Mouse (Mus musculus) natural killer cell, adult 2 months (primary cell): ENCODE measurements around the gene Vps37b.

Experiments
- DNase-seq, 2 experiments: peaks; one replicate each; pipeline ENCODE4 v3.0.0; 2022; ENCODE audit warnings: low spot score in 2 of 2

The Vps37b gene

DNA sequence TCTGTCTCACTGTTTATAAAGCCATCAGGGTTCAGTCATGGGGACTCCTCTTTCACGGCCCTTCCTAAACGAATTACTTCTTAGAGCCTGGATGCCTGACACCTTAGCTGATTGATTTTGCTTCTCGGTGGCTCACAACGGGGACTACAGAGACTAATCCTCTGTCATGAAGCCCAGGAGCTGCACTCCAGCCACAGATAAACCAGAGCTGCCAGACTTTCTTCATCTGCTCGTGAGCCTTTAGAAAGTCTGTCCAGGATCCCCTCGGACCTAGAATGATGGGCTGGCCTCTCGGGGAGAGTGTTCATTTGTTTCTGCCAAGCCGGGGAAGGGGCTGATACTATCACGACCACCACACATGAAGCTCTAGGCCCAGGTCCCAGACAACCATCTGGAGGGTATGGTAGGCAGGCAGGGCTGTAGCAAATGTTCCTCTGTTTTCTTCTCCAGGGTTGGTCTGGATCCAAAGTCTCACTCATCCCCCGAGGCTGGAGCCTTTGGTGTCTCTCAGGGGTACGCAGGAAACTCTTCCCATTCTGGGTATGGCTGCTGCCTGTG, 13.5 kb upstream of the Vps37b start:
- no peak for DNase-seq

DNA sequence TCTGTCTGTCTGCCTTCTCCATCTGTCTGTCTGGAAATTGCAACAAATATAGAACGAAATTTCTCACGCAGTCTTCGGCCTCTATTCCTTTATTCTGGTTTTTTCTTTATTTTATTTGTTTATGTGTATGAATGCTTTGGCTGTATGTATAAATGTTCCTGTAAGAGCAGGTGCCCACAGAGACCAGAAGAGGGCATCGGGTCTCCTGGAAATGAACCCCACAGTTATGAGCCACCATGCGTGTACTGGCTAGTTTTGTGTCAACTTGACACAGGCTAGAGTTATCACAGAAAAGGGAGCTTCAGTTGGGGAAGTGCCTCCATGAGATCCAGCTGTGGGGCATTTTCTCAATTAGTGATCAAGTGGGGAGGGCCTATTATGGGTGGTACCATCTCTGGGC, 11.9 kb upstream of the Vps37b start:
- no peak for DNase-seq

DNA sequence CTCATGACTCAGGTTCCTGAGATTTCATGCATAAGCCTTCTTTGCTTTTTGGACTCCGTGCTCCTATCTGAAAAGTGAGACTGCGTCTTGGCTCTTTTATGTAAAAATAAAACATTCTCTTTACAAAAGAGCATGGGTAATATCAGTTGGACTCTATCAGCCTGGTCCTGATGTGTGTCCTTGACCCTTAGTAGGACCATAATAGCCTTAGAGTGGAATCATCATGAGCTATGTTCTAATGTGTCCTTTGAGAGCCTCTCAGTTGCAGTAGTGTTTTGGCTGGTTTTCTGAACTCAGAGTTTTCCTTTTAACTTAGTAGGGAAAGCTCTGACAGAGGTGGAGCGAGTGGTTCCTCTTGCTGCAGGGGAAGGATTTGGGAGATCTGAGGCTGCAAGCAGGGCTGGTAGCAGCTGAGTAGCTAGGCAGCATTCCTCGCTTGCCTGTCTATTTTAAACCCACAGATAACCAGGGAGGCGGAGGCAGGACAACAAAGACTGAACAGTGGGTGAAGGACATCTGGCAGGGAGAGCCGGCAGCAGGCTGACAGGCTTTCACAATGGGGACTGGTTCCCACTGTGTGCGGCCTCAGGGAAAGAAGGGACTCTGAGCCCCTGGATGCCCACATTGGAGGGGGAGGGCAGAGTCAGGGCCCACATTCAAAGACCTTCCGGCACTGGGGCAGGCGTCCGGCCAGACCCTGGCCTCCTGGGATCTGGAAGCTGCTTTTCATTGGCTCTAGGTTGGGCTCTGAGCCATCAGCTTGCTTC, 11.3 kb upstream of the Vps37b start:
- DNase-seq, result no peak

DNA sequence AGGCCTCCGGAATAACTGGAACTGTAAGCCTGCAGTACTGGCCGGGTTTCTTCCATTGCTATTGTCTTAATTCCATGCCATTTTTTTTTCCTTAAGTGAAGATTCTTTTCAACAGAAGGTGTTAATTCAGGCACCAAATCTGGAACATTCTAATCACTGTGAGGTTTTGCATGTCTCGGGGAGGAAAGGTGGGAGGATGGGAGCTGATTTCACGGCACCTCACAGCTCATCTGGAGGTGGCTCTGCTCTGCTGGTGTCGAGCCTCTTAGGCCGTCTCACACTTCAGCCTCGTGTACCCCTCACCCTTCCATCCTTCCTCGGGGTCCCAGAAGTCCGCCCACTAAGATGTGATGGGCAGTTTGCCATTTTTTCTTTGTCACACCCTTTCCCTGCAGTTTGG, 9.0 kb upstream of the Vps37b start:
- DNase-seq, result no peak

DNA sequence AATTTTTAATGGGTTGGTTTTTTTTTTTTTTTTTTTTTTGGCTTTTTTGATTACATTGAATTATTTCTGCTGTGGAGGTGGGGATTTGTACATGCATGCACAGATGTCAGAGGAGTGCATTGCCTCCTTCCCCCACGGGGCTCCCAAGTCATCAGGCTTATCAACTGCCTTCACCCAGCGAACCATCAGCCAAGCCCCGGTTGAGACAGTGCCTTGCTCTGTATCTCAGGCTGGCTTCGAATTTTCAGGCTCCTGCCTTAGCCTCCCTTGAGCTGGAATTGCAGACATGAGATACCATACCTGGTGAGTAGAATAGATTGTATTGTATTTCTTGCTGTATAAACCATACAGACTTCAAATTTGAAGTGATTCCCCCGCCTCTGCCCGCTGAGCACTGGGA, 7.5 kb upstream of the Vps37b start:
- DNase-seq, result no peak

DNA sequence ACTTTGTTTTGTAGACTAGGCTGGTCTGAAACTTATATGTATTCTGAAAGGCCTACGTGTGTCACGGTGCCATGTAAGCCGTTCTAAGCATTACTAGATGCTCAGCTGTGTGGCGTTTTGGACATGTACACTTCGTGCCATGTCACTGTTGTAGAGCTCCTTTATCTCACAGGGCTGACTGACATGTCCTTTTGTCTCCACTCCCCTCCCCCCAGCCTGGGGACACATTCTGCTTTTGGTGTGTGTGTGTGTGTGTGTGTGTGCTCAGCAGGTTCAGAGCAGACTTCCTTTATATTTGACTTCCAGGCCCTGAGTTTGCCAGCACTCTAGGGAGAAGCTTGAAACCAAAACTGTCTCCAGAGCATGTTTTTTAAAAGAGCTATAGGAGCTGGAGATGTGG, 4.8 kb upstream of the Vps37b start:
- peak; percentile 50 to 55 for DNase-seq

DNA sequence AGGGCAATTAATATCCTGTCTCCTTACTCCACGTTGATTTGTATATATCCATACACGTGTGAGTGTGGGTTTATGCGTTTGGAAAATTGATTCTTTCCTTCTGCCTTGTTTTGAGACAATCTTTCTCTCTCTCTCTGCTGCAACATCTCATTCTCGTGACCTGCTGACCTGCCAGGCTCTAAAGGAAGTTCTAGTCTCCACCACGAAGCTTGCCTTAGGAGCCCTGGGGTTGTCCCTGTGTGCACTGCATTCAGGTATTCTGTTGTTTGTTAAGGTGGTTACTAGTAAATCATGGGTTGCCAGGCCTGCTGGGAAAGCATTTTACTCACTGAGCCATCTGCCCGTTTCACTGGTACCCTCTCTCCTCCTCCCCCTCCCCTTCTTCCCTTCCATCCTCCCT, 4.3 kb upstream of the Vps37b start:
- DNase-seq, result peak; percentile 64 to 67

DNA sequence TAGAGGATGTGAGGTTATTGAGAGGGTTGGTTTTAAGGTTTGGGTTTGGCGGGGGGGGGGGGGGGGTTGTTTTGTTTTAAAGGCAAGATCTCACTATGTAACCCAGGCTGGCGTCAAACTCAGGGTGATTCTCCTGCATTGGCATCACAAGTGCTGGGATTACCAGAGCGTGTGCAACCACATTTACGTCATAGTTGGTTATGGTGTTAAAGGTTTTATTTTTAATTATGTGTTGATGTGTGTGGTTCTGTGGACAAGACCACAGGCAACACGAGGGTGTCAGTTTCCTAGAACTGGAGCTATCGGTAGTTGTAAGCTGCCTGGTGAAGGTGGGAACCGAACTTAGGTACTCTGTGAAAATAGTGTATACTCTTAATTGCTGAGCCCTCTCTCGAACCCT, 3.7 kb upstream of the Vps37b start:
- DNase-seq, result peak; percentile 86 to 91

DNA sequence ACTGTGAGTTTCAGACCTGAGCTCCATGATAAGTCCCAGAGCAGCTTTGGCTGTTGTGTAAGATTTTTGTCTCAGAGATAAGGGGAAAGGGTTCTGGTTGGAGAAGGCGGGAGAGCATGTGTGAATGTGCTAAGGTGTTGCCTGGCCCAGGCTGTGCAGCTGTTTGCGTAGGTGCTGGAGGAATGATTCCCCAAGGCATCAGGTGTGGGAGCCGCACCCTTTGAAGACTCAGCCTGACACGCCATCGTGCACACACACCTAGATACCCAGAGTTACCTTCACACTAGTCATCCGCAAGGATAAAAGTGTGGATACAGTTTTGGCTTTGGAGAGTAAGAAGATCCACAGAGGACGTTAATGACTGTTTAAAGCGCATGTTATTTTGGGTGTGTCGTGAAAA, 3.3 kb upstream of the Vps37b start:
- peak; percentile 60 to 77 for DNase-seq

DNA sequence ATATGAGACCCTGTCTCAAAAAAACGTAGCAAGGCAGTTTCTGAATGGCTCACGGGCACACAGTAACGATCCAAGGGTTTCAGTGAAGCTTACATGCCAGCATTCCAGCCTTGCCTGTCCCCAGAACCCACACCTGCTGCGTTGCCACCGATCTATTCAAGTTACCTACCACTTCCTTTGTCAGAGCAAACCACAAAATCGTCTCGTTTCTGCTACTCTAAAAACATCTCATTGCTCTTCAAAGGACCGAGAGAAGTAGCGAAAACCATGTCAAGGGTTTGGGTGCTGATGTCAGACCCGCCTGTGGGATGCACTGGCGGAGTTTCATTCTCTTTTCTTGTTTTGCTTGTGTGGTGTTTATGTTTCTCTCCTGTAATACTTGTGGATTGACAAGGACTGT, 2.4 kb upstream of the Vps37b start:
- peak; percentile 75 to 77 for DNase-seq

DNA sequence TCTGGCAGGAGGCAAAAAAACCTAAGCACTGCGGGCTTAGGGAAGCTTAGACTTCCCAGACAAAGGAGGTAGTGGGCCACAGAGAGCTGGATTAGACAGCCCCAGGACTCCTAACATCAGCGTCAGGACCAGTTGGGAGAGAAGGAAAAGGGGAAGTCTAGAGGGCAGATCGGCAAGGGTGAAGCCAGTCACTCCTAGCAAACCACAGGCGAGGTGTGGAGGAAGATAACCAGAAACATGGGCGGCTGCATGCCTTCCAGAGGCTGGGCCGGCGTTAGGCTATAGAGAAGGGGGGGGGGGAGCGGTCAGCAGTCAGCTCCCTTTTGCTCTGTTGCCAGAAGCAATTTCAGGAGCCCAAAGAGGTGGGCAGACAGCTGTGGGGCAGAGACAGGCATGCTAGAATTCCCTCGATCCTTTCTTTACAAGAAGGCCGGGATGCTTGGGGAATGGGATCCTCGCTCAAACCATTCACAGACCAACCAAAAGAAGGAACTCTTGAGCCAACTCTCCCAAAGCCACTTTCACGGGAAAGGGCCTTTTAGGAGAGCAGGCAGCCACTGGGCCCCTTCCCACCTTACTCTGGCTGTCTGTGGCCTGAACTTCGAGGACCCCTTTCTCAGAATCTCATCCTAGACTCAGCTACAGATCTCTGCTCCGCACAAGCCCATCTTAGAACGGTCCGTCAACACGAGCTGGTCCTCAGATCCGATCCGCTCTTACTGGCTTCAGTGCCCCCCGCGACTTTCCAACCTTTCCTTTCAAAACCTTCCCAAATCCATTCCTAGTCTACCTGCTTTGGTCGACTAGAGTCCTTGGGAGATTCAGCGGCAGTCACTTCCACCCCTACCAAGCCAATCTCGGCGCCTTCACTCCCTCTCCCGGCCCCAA, 758 bp downstream of the Vps37b start:
- DNase-seq, result peak; percentile 15 to 16

DNA sequence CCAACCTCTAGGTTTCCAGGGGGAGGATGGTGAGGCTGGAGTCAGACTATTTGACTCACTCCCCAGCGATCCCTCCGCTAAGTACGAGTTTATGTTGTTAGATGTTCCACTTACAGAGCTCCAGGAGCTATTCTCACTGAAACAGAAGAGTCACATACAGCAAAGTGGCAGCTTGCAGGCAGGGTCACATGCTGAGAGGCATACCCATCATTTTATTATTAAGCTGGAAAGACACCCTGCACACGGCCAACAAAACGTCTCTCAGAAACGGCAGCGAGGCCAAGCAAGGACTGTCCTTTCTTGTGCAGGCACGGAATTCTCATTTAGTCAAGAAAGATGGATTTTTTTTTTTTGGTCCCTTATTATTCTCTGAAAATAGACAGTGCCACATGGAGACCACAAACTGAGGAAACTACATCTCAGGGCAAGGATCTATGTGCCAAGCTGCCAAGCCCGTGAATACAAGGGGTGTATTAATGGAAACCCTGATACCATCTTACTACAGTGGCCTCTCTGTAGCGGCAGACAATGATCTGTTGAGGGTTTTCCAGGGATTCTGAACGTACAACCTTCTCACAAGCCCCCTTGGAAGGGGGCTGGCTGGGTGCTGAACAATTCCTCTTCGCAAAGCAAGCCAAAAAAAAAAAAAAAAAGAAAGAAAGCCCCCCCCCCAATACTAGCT, 1.5 kb downstream of the Vps37b start:
- no peak for DNase-seq

DNA sequence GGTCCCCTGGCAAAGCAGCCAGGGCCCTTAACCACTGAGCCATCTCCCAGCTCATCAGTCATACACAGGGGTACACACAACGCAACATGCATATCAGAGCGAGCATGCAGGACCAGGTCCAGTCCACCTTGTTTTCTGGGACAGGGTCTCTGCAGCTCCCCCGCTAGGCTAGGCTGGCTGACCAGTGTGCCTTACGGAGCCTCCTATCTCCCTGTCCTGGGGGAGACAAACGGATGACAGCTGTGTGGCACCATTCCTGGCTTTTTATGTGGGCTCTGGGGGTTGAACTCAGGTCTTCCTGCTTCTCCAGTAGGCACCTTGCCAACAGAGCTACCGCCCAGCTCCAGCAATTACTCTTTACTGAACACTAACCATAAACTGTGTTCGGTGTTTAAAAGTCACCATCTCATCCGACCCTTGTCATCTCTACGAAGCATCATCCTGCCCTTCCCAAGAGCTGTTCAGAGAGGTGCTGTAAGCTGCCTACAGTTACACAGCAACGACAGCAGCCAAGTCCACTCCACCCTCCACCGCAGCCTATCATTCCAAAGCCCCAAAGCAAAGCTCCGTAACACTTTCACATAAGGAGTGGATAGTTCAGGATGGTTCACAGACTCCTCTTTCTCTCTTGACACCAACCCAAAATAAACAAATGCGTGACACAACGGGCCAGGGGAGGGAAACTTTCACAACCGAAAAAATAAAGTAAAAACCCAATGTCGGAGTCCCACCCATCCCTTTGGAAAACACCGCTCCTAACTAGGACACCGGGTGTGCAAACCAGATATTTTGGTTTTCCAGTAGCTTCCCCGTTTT, 2.6 kb downstream of the Vps37b start:
- DNase-seq, result no peak

DNA sequence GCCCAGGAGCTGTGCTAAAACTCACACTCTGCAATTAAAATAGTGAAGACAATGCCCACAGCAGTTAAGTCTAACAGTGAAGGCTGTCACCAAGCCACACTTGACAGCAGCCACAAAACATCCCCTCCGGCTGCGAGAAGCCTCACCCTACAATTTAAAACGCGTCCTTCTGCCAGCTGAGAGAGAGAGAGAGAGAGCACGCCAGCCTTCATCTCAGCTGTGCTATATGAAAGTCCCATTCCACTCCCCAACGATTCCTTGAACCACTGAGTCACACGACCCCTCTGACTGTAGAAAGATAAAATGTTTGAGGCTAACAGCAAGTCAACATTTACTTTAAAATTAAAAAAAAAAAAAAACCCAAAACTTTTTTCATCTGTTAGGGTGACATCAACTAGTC, 3.4 kb downstream of the Vps37b start:
- peak; percentile 25 to 34 for DNase-seq

DNA sequence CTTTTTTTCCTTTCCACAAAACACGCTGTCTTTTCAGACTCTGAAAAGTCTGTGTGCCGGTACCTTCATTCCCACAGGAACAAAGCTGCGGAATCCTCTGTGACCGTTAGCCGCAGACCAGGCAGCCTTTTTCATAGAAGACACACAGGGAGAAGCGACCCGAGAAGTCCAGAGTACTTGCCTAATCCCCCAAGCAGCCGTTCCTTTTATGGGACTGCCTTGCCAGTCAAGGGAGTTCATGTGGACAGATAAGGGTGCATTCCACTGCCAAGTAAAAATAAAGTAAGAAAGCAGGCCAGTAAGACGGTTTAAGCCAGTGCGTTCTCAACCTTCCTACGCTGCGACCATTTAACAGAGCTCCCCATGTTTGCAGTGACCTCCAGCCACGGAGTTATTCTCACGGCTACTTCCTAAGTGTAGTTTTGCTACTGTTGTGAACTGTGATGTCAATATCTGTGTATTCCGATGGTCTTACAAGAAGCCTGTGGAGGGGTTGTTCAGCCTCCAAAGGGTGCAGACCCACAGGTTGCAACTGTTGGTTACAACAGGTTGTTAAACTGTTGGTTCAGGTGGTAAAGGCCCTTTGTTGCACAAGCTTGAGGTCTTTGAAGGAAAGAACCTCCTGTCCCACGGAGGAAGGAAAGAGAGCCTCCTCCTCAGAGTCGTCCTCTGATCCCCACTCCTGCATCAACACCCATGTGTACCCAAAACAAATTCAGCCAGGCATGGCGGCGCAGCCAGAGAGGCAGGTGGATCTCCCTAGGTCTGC, 4.2 kb downstream of the Vps37b start:
- peak in 1 of 2 experiments; percentile 15 for DNase-seq

DNA sequence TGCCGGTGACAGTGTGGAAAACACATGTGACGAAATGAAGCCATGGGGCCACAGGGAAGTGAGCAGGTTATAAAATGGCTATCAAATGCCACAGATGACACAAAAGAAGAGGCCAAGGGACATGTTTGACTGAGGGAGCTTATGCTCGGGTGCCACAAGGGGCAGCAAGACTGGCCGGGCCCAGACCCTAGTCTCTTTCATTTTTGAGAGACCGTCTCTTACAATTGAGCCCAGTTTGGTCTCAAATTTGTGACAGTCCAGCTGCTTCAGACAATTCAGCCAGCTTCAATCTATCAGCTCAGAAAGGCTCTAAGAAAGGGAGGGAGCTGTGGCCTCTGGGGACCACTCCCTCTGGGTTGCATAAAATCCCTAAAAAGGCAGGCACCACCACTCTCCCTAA, 5.5 kb downstream of the Vps37b start:
- peak in 1 of 2 experiments; percentile 3 for DNase-seq

DNA sequence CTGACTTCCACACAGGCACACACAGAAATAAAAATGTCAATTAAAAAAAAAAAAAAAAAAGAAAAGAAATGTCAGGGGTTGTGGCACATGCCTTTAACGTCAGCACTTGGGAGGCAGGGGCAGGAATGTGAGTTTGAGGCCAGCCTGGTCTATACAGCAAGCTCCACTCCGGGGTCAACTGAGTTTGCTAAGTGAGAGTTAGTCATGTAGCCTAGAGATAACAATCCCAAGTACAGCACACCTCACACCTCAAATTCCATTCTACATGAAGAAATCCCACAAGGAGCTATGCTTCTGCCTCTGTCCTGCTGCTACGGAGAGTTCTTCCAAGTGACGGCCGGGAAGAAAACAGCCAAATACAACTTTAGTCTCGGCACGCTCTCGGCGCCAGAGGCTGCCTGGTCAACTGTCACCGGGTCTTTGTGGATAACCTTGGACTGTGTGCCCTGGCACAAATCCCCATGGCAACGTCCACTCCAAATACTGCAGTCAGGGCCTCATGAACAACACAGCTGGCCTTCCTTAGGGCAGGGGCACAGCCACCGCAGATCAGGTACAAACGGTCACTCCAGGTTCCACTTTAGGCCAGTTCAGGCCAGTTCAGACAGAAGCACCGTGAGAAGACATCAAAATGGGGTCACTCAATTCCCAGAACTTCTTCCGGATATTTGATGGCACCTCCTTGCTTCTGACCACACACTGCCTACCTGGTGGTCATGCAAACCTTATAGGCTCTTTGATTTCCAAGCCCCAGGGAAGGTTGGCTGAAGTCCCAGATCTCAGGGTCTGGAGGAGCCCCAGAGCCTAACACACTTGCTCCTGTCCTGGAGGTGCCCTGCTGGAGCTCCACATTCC, 6.3 kb downstream of the Vps37b start:
- peak; percentile 1 to 3 for DNase-seq

DNA sequence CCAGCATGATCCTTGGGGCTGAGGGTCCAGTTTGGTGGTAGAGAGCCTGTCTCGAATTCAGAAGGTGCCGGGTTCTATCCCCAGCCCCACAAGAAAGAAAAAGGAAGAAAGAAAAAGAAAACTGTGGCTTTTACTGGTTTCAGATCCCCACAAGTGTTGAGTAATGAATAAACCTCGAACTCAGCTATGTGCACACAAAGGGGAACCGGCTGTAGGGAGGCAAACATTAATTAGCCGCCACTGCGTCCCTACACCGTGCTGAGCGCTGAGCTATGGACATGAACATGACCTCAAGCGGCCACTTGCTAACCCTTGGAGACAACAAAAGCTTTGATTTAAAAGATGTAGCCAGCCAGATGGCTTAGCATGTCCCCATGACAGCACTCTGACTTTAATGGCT, 6.9 kb downstream of the Vps37b start:
- peak in 1 of 2 experiments; percentile 4 for DNase-seq

DNA sequence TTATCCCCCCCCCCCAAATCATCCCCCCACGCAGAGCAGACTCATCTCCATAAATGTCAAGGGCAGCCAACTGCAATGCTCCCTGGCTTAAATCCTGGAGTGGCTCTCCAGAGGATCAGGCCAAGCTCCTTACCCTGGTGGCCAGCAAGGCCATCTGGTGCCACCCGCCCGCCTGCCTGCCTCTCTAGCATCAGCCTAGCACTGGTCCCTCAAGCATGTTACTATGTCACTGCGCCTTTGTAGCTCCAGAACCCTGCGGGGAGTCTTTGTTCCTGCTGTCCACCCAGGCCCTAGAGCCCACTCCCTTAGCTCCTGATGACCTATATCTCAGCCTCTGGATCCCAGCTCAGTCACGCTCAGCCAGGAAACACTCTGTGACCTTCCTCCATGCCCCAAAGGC, 7.4 kb downstream of the Vps37b start:
- no peak for DNase-seq

DNA sequence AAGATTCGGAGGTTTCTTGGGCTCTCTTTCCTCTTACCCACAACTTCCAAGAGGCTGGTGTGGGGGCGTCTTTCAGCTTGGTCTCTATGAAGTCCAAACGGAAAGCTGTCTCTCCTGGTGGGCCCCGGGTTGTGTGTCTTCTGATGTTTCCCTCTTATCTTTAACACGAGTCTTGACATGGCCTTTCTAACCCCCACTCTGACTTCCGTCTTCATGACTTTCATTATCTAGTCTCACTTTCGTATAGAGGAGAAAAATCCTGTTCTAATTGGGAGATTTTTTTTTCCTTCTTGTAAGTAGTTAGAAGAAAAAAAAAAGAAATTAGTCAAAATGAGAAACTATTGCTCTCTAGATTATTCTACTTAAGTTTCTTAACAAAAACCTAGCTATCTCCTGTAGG, 9.7 kb downstream of the Vps37b start:
- no peak for DNase-seq
